Mouse (Mus musculus) MEL (cell line): ENCODE data around the gene Col2a1. TPM values are rescaled to one million over a fixed set of nuclear protein-coding genes. Genes with fewer than 3 reads are reported as not detected.

ENCODE experiments used
- DNase-seq: peaks from one replicate; pipeline ENCODE4 v3.0.0; 2011; ENCODE audit warnings: low read depth, low spot score
- H3K27ac ChIP-seq: 2 replicates; pipeline ENCODE4 v1.5.1; 2012; ENCODE audit warnings: low read depth, mild to moderate bottlenecking, control low read depth, low read length, moderate library complexity; ENCODE audit not compliant: control insufficient read depth
- H3K27me3 ChIP-seq, 2 experiments: fragments of 150-350 bp in 1 of 2; sonication (generic) in 1 of 2; 2 replicates each; pipeline ENCODE4 v1.6.1; 2012; ENCODE audit warnings: low read length in 2 of 2, mild to moderate bottlenecking in 2 of 2, improper control_type of control experiment in 1 of 2, moderate library complexity in 1 of 2; ENCODE audit not compliant: insufficient read depth in 2 of 2, control insufficient read depth in 1 of 2
- H3K36me3 ChIP-seq, 2 experiments: 2 replicates each; pipeline ENCODE4 v1.6.1; 2012 to 2014; ENCODE audit warnings: low read length in 2 of 2, improper control_type of control experiment in 1 of 2, inconsistent platforms in 1 of 2, mild to moderate bottlenecking in 1 of 2; ENCODE audit not compliant: insufficient read depth in 2 of 2, control insufficient read depth in 1 of 2
- H3K4me1 ChIP-seq, 2 experiments: fragments of 150-350 bp in 1 of 2; sonication (generic) in 1 of 2; 2 replicates each; pipeline ENCODE4 v1.6.1; 2012; ENCODE audit warnings: low read length in 2 of 2, improper control_type of control experiment in 1 of 2, mild to moderate bottlenecking in 1 of 2; ENCODE audit not compliant: insufficient read depth in 2 of 2, control insufficient read depth in 1 of 2
- H3K4me3 ChIP-seq, 2 experiments: fragments of 150-350 bp in 1 of 2; sonication (generic) in 1 of 2; 2 replicates each; pipeline ENCODE4 v1.5.1; 2012; ENCODE audit warnings: low read depth in 2 of 2, low read length in 2 of 2, mild to moderate bottlenecking in 2 of 2, moderate library complexity in 2 of 2, control low read depth in 1 of 2, improper control_type of control experiment in 1 of 2; ENCODE audit not compliant: control insufficient read depth in 1 of 2, insufficient read depth in 1 of 2
- H3K79me2 ChIP-seq: 2 replicates; pipeline ENCODE4 v1.6.1; 2012; ENCODE audit warnings: mild to moderate bottlenecking, low read length, moderate library complexity; ENCODE audit not compliant: control insufficient read depth, poor library complexity, insufficient read depth
- H3K9ac ChIP-seq: 2 replicates; pipeline ENCODE4 v1.6.1; 2012; ENCODE audit warnings: low read depth, mild to moderate bottlenecking, control low read depth, low read length, moderate library complexity; ENCODE audit not compliant: control insufficient read depth, poor library complexity, severe bottlenecking
- H3K9me3 ChIP-seq: fragments of 150-350 bp; sonication (generic); replicated peaks from 2 replicates; pipeline ENCODE4 v1.6.1; 2012; ENCODE audit warnings: mild to moderate bottlenecking, low read length, improper control_type of control experiment, moderate library complexity; ENCODE audit not compliant: insufficient read depth
- CHD1 ChIP-seq: IDR thresholded peaks from 2 replicates; pipeline ENCODE4 v1.6.1; 2012; ENCODE audit warnings: low read depth, mild to moderate bottlenecking, inconsistent platforms, low read length, improper control_type of control experiment
- CHD2 ChIP-seq: IDR thresholded peaks from 2 replicates; pipeline ENCODE4 v1.6.1; 2011; ENCODE audit warnings: low read length, improper control_type of control experiment
- CTCF ChIP-seq, 3 experiments: IDR thresholded peaks in 2 of 3; conservative IDR thresholded peaks in 1 of 3; 2 replicates each; pipeline ENCODE4 v1.5.1; 2011 to 2012; ENCODE audit warnings: low read length in 3 of 3, low read depth in 2 of 3, mild to moderate bottlenecking in 2 of 3, improper control_type of control experiment in 1 of 3, inconsistent platforms in 1 of 3, mixed read lengths in 1 of 3, moderate library complexity in 1 of 3; ENCODE audit not compliant: control insufficient read depth in 1 of 3, insufficient read depth in 1 of 3, poor library complexity in 1 of 3, severe bottlenecking in 1 of 3
- EP300 ChIP-seq, 2 experiments: IDR thresholded peaks; 2 replicates each; pipeline ENCODE4 v1.6.1; 2011; ENCODE audit warnings: improper control_type of control experiment in 2 of 2, low read length in 2 of 2, low read depth in 1 of 2, mild to moderate bottlenecking in 1 of 2
- HCFC1 ChIP-seq: IDR thresholded peaks from 2 replicates; pipeline ENCODE4 v1.6.1; 2012; ENCODE audit warnings: low read depth, mild to moderate bottlenecking, inconsistent platforms, low read length, improper control_type of control experiment, moderate library complexity
- JUND ChIP-seq: IDR thresholded peaks from 2 replicates; pipeline ENCODE4 v1.6.1; 2011; ENCODE audit warnings: low read depth, mild to moderate bottlenecking, improper control_type of control experiment, low read length
- KAT2A ChIP-seq: conservative IDR thresholded peaks from 2 replicates; pipeline ENCODE4 v1.6.1; 2012; ENCODE audit warnings: low read depth, low read length, improper control_type of control experiment, inconsistent platforms
- MAX ChIP-seq: IDR thresholded peaks from 2 replicates; pipeline ENCODE4 v1.6.1; 2011; ENCODE audit warnings: low read length, improper control_type of control experiment
- MAZ ChIP-seq: IDR thresholded peaks from 2 replicates; pipeline ENCODE4 v1.6.1; 2012; ENCODE audit warnings: low read depth, mild to moderate bottlenecking, inconsistent platforms, low read length, improper control_type of control experiment
- MXI1 ChIP-seq: IDR thresholded peaks from 2 replicates; pipeline ENCODE4 v1.6.1; 2011; ENCODE audit warnings: mild to moderate bottlenecking, low read depth, low read length, improper control_type of control experiment
- NRF1 ChIP-seq: IDR thresholded peaks from 2 replicates; pipeline ENCODE4 v1.6.1; 2014; ENCODE audit warnings: low read depth, mild to moderate bottlenecking, inconsistent platforms, low read length, improper control_type of control experiment, moderate library complexity; ENCODE audit not compliant: poor library complexity, insufficient read depth, severe bottlenecking
- POLR2AphosphoS2 ChIP-seq: IDR thresholded peaks from 2 replicates; pipeline ENCODE4 v1.6.1; 2011; ENCODE audit warnings: low read length, improper control_type of control experiment
- POLR2AphosphoS5 ChIP-seq: IDR thresholded peaks from 2 replicates; pipeline ENCODE4 v1.6.1; 2012; ENCODE audit warnings: low read depth, borderline replicate concordance, mild to moderate bottlenecking, inconsistent platforms, low read length, moderate library complexity, mixed read lengths
- USF1 ChIP-seq: IDR thresholded peaks from 2 replicates; pipeline ENCODE4 v1.6.1; 2014; ENCODE audit warnings: low read depth, mild to moderate bottlenecking, inconsistent platforms, low read length, improper control_type of control experiment, moderate library complexity
- USF2 ChIP-seq, 2 experiments: IDR thresholded peaks; 2 replicates each; pipeline ENCODE4 v1.6.1; 2011 to 2012; ENCODE audit warnings: improper control_type of control experiment in 2 of 2, low read length in 2 of 2, borderline replicate concordance in 1 of 2, inconsistent platforms in 1 of 2, low read depth in 1 of 2, mild to moderate bottlenecking in 1 of 2; ENCODE audit not compliant: insufficient read depth in 1 of 2
- ZC3H11A ChIP-seq: IDR thresholded peaks from 2 replicates; pipeline ENCODE4 v1.6.1; 2012; ENCODE audit warnings: low read depth, mild to moderate bottlenecking, inconsistent platforms, low read length, improper control_type of control experiment
- ZMIZ1 ChIP-seq: IDR thresholded peaks from 2 replicates; pipeline ENCODE4 v1.6.1; 2012; ENCODE audit warnings: low read depth, mild to moderate bottlenecking, inconsistent platforms, low read length, improper control_type of control experiment, moderate library complexity
- ZNF384 ChIP-seq: IDR thresholded peaks from 2 replicates; pipeline ENCODE4 v1.6.1; 2012; ENCODE audit warnings: low read depth, mild to moderate bottlenecking, inconsistent platforms, low read length, improper control_type of control experiment
- polyA plus RNA-seq, 2 experiments: library from polyadenylated mRNA; stranded (reverse) in 1 of 2; unstranded in 1 of 2; fragments of >175 nt in 1 of 2; fragments of >200 nt in 1 of 2; gene quantifications; 2 replicates each; pipeline versions ENCODE4 v1.2.1 to v1.2.4; 2012; ENCODE audit warnings: low replicate concordance in 2 of 2, low read depth in 1 of 2; ENCODE audit not compliant: insufficient read length in 2 of 2, insufficient read depth in 1 of 2, missing spikeins in 1 of 2
- total RNA-seq: library from RNA; depleted of rRNA; stranded (reverse); fragments of 300-350 nt; gene quantifications from 2 replicates; pipeline ENCODE4 v1.2.3, GENCODE M21; 2012

The Col2a1 gene
- total and polyA plus RNA-seq, 3 experiments: 0.04 TPM; not detected in 1

GRCm38 (mm10) chr15:98002113-98002990, 2.1 kb downstream of the Col2a1 start:
- DNase-seq: no peak
- Histone ChIP-seq H3K27me3 (0 out of 4 replicates have a peak, but pooled peaks cover 0 to 2% of the 10 kb centered on the region in 2 experiments), H3K27ac (no peak overlapping the region), H3K4me1 (no peaks in the 10 kb centered on the region), H3K79me2 (no peaks in the 10 kb centered on the region), H3K9ac (no peak overlapping the region), H3K4me3 (no peak overlapping the region), H3K9me3 (no peaks in the 10 kb centered on the region), H3K36me3 (no peaks in the 10 kb centered on the region)
- no peak for TF ChIP-seq HCFC1

- Histone ChIP-seq H3K27me3 (no peaks in the 10 kb centered on the region), H3K9me3 (no peaks in the 10 kb centered on the region), H3K79me2 (no peaks in the 10 kb centered on the region), H3K4me3 (no peak overlapping the region), H3K4me1 (no peaks in the 10 kb centered on the region), H3K27ac (no peak overlapping the region), H3K36me3 (no peaks in the 10 kb centered on the region), H3K9ac (no peak overlapping the region)
- no peak for TF ChIP-seq ZC3H11A
- TF ChIP-seq KAT2A: no peak
- no peak for TF ChIP-seq MAX
- TF ChIP-seq EP300 (IDR thresholded peaks at IDR 0.05; ENCODE audit: low read depth in 1 of 2, low read length in 2 of 2): no peak
- TF ChIP-seq POLR2AphosphoS5: no peak
- TF ChIP-seq NRF1: no peak
- TF ChIP-seq ZMIZ1: no peak
- TF ChIP-seq CTCF (IDR thresholded peaks at IDR 0.05 in 2 of 3, conservative IDR thresholded peaks at IDR 0.05 in 1 of 3; ENCODE audit: control insufficient read depth in 1 of 3, insufficient read depth in 1 of 3, low read depth in 2 of 3, low read length in 3 of 3, poor library complexity in 1 of 3, severe bottlenecking in 1 of 3): no peak
- no peak for TF ChIP-seq MXI1
- TF ChIP-seq CHD2: no peak
- no peak for TF ChIP-seq POLR2AphosphoS2
- TF ChIP-seq JUND: no peak
- TF ChIP-seq ZNF384: no peak
- TF ChIP-seq USF1: no peak
- no peak for TF ChIP-seq USF2 (IDR thresholded peaks at IDR 0.05; ENCODE audit: borderline replicate concordance in 1 of 2, insufficient read depth in 1 of 2, low read depth in 1 of 2, low read length in 2 of 2)
- TF ChIP-seq CHD1: no peak
- TF ChIP-seq MAZ: no peak
- no peak for DNase-seq
These were observed 3.0 kb downstream of the Col2a1 start for GRCm38 (mm10) chr15:98001321-98002112.
